Mouse (Mus musculus): Measurements from ENCODE around the gene Prn.

Prn gene

DNA sequence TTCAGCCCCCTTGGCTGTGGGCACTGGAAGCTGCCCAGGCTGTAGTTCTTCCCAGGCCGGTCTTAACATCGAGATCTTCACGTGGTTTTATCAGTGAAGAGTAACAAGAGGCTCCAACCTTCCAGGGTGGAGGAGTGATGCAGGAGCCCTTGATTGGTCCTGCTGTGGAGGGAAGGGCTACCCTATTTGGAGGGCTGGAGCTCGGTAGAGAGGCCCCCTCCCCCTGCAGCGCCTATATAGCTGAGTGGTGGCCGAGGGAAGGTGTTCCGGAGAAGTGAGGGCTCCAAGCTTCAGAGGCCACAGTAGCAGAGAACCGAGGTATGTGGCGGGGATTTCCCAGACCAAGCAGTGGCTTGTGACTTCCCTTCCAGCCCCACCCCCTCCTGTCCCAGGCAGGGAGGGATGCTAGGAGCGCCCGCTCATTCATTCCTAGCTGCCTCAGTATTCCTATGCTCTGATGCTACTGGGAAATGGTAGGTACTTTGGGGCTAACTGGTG, 40.9 kb downstream of the Prn start, which contains the start of gene Prnd:
Prnd (plus strand) TSS at position 264 of the 498 bp plus-strand sequence.
- DNase-seq = peak; percentile 1

DNA sequence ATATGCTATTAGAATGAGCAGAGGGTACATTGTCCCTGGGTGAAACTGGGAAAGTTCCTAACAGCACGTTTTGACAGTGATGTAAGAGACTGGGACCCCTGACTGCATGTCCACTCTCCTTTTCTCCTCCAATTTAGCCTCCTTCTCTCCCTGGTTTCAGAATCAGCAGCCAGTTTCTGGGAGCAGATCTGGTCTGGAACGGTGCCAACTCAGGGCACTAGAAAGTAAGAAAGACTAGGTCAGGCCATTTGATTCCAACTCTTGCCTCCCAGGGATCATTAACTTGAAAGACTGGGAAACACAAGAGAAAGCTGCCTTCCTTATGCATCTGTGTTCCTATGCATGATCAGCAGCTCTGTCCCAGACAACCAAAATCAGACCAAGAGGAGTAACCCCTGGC, 42.7 kb downstream of the Prn start:
- peak; percentile 17 for DNase-seq

DNA sequence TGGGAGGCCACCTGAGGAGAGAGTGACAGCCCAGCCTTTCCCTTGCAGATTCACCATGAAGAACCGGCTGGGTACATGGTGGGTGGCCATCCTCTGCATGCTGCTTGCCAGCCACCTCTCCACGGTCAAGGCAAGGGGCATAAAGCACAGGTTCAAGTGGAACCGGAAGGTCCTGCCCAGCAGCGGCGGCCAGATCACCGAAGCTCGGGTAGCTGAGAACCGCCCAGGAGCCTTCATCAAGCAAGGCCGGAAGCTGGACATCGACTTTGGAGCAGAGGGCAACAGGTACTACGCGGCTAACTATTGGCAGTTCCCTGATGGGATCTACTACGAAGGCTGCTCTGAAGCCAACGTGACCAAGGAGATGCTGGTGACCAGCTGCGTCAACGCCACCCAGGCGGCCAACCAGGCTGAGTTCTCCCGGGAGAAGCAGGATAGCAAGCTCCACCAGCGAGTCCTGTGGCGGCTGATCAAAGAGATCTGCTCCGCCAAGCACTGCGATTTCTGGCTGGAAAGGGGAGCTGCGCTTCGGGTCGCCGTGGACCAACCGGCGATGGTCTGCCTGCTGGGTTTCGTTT, 43.3 kb downstream of the Prn start:
- DNase-seq = peak; percentile 33

DNA sequence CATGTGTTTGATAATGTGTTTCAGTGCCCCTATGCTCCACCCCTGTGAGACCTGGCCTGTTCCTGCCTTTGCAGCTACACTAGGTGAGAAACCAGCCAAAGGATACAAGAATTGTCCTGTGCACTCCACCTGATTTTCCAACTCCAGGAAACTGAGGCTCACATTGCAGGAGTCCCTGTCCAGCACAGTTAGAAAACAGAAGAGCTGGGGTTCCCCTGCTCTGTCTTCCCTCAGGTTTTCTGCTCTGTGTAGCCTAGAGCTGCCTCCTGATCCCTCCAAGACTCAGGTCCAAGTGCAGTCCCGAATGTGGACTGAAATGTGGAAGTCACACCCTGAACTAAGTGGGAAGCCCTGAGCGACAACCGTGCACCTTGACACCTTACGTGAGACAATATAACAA, 44.0 kb downstream of the Prn start:
- DNase-seq = peak; percentile 2

DNA sequence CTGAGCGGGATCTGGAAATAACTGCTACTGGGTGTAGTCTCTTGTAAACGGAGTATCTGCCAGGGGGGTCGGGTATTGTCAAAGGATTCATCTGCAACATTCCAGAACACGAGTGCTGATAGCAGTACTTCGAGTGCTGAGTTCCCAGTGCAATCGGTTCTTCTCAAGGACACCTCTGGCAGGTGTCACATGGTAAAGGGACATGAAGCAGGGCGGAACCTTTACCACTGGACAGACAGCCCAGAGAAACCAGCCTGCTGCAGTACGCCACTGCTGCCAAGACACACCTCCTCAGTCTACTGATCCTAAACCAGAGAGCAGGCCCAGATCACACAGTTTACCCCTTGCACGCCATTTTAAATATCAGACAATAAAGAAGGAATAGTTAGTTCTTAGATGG, 45.1 kb downstream of the Prn start:
- DNase-seq = no peak

DNA sequence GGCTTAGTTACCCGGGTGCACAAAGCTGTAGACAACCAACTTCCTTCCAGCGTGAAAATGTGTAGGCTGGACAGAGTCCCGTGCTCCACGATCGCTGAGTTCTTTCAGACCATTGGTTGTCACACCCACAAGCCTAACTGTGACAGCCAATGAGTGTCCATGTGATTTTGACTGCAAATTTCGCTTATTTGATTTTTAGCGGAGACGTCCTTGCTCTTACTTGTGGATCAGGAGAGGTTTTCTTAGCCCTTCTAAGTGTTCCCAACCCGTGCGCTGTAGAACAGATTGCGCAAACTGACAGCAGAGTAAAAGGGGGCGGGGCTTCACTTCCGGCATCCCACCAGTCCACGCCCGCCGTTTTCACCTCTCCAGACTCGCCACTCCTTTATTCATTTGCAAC, 45.5 kb downstream of the Prn start:
- DNase-seq = peak; percentile 36

DNA sequence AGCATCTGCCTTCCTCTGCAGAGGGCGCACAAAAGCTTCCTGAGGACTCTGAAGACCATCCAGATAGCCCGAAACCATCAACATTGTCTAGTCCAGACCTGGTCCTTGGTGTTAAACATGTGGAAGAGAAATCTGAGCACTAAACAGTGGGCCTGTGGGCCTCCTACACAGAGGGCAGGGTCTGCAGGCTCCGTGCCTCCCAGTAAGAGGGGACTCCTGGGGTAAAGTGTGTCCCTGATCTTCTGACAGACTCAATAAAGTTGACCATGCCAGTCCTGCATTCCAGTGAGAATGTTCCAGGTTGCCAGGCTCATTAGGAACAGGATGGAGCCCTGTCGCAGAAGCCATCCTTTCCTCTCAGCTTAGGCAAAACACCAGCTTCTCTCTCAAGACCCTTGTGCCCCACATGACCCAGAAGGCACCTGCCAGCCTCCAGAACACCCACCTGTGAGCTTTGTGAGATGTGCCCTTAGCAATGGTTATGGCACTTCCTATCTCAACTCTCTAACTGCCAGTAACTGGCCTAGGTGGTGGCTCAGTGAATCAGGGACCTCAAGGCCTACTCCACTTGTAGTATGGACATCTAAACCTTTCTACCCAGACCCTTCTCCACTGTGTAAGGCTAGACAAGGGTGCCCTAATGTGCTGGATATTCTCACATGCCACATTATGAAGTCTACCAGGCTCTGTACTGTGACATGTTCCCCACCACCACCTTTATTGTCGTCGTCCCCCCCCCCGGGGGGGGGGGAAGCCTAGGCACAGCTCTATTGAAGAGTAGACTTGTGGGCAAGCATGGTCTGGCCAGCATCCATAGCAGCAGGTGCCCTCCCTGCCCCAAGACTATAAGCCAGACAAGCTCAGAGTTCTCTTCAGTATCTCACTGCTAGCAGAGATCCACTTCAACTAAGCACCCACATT, 46.8 kb downstream of the Prn start:
- DNase-seq = no peak

DNA sequence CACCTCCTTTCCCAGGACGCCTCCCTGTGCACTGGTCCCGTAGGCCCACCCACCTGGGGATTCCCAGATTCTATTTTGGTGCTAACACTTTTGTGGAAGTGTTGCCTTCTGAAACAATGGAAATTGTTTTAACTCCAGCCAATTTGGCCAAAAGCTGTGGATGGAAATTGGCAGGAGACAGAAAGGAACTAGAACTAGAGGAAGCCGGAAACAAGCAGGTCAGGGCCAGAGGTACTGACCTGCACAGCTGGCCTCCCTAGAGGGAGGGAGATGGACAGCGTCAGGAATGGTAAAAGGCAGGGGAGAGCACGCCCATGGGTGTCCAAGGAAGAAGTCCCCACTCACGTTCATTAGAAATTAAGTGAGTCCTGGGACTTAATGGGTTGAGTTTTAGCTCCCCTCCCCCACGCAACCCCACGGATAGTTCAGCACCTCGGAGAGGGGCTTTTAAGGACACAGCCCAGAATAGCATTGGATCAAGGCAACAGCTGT, 48.0 kb downstream of the Prn start:
- DNase-seq = no peak

DNA sequence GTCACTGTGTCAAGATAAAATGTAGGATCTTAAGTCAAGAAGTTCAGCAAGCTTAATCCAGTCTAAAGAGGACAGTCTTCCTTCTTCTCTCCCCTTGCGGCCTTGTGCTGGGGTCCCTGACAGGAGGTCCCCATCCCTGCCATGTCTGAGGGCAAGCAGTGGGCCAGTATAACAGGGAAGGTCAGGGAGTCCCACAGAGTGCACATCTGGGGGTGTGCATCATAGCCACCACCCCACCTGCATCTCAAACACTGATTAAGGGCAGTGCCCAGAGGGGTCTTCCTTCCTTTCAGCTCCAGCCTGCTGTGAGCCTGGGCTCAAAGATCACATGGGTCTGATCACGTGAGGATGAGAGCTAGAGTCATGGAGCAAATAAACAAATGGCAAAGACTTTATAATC, 51.9 kb downstream of the Prn start:
- DNase-seq = no peak

DNA sequence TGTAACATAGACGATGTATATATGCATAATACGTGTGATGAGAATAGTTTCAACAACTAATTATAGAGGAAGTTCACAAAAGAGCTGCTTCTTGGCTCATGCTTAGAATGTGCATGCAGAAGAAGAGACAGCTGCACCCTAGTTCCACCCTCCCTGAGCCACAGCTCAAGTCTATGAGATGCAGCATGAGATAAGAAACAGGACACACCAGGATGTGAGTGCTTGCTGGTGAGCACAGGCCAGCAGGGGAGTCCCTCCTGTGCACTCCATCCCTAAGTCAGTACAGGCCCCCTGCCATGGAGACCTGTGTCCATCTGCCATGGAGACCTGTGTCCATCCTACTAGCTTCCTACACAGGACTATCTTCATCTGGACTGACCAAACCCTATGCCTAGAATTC, 60.8 kb downstream of the Prn start:
- DNase-seq = no peak

DNA sequence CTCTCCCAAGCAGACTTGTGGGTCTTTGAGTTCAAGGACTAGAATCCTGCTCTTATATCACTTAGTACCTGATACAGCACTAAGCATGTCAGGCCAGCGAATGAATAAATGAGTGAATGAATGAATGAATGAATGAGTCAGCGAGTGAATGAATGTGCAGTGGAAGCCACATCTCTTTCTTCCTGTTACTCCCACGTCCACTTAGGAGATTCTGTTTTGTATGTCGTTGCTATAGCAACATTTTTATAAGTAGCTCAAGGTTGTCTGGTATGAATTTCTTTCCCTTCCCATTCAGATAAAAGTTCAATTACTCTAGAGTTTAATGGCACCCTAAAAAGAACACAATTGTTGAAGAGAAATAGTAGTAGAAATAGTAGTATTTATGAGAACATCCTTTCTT, 61.3 kb downstream of the Prn start:
- DNase-seq = no peak

DNA sequence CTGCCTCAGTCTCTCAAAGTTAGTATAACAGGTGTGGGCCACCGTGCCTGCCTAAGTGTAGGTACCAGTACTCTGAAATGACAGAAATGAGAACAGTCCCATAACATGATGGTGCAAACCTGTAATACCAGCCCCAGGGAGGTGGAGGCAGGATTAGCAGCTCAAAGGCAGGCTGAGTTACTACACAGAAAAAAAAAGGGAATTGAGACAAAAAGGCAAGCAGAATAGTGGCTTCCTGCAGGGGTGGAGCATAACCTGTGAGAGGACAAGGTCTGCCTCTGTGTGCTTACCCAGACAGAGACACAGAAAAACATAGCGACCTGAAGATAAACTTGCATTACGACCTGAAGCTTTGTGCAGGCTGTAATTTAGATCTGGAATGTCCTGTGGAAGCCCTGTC, 66.9 kb downstream of the Prn start:
- DNase-seq = no peak

DNA sequence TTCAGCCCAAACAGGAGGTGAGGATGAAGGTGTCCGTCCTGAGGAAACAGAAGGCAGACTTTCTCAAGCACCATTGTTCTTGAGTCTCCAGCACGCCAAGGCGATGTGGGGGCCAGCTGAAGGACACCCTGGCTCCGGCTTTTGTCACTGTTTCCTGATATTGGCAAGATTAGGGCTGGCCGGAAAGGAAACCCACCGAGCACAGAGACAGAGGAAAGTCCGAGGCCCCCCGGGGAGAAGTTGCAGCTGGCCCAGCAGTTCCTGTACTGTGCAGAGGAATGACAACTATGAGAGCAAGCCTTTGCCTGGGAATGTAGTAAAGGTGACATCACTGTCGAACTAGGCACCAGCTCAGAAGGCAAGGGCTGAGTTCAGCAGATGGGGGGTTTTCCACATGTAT, 71.1 kb downstream of the Prn start:
- peak; percentile 27 for DNase-seq

DNA sequence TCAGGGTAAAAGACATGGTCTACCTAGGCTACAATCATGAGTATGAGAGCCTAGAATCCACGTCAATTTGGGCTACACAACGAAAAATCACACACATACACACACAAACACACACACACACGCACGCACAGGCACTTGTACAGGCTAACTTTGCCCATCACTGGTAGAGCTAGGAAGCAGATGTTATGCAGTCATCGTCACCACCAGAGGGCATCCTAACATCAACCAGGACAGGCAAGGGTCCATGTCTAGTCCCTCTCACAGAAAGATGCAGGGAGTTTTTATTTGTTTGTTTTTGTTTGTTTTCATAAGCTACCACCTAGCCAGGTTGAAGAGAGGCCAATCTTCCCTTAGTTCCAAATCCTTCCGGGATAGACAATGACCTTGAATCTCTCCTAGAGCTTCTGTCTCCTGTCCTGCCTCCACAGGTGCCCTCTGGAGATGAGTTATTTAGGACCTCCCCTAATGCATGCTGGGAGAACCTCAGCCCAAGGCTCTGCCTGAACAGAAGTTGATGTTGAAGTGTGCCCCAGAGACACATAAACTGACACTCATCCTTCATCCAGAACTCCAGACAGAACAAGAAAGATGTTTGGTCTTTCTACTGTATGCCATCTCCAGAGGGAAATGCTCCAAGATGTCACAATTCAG, 72.9 kb downstream of the Prn start:
- DNase-seq = peak; percentile 35

DNA sequence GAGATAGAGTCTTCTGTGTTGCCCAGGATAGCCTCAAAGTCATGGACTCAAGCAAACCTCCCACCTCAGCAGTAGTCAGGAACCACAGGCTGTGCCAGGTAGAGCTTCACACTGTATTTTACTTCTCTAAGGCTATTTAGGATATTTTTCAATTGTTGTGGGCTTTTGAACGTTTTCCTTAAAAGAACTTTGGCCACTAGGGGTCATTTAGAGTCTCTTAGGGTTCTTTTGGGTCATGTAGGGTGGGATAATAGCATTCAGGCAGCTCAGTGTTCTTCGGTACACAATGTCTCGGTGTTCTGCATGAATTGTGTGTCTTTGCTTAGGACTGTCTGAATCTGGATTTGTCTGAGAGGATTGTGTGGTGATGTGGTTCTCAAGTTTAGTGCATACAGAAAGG, 78.2 kb downstream of the Prn start:
- DNase-seq = no peak

DNA sequence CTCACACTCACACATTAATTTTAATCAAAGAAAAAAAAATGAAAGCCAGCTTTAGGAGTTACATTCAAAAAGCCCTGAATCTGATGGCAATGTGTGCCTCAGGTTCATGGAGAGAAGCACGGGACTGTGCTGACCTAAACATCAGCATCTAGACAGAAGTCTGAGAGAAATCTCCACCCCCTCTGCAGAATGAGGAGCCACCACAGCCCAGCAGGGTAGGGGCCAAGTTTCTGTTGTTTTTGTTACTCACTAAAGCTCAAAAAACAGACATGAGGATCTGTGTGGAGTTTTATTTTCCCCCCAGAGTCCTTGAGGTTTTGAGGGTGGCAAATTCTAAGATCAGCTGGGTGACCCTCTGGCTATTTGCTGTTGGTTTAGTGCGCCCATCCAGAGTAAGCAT, 78.8 kb downstream of the Prn start:
- DNase-seq = no peak

DNA sequence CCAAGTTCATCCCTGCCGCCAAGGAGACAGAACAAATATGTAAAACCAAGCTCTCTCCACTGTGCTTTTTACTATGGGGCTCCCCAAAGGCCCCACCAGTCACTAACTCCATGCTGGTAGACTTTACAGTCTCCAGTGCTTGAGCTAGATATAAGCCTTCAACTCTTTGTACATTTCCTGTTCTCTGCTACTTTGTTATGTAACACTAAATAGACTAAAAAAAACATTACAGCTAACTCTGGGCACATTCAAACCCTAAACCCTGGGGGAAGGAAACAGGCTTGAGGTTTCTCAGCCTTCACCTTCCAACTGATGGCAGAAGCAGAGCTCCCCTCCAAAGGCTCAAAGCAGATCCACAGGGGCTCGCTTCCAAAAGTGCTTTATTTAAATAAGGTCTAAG, 82.7 kb downstream of the Prn start:
- DNase-seq = no peak

DNA sequence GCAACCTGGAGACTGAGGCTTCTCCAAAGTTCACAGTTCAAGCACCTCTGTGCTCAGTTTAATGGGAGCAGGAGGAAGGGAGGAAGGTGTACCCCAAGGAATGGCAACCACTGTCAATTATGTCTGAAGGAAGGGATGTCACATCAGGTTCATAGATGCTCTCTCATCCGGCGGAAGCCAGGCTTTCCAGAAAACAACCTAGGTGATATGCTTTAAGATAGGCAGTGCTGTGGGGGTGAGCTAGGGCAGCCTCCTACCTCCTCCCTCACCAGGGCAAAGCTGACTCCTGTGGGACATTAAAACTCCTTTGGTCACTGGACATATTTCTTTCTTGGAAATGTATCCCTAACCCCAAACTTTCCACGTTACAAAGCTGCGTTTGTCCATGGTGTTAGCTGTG, 83.4 kb downstream of the Prn start:
- no peak for DNase-seq

DNA sequence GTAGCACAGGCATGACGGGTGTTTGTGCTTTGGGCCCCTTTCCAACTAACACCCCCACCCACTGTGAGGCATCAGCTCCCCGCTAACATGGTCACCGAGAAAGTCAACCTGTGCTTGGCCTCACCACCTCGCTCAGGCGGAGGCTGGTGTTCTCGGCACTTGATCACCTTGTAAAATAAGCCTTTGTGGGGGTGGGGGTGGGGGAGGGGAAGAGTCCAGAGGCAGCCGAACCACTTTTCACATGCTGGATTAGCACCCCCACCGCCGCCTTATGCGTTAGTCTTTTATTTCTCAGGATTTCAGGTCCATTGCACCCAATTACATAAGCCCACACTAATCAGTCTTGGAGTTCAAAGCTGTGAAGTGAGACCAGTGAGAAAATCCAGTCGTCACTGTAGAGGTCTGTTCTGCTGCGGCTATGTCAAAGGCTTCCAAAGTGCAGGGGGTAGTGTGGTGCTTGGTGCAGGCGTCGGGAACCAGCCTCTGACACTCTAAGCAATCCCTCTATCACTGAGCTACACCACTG, 83.9 kb downstream of the Prn start:
- no peak for DNase-seq

DNA sequence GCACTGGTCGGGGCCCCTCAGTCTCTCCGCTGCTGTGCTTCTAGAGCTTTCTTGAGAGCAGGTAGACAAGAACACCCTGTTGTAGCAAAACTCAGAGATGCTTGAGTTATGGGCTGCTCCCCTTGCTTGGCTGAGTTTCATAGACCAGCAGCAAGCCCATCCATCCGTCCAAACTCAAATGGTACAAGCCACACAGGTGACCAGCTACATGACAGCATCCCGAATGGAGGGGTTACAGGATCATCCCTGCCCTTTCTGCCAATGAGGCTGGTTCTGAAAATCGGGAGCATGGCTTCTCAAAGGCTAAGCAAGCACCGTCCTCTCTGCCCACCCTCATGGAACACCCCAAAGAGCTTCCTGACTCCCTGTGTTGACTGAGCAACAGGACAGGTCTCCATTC, 85.2 kb downstream of the Prn start:
- DNase-seq = no peak

DNA sequence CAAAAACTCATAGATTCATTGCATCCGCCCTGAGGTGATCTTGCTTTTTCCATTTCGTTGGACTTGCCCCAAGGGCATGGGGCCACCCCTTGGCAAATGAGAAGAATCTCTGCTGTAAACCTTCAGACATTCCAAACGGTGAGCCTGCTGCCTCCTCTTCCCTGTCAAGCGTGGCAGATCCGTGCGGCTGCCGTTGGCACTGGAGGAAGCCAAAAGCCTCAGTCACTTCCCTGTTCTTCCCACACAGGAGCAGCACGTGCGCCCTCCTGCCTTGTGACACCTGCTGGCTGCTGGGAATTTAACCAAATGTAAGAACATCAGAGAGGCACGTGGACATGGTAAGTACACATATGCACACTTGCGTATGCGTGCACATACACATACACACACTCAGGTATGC, 86.0 kb downstream of the Prn start:
- no peak for DNase-seq

DNA sequence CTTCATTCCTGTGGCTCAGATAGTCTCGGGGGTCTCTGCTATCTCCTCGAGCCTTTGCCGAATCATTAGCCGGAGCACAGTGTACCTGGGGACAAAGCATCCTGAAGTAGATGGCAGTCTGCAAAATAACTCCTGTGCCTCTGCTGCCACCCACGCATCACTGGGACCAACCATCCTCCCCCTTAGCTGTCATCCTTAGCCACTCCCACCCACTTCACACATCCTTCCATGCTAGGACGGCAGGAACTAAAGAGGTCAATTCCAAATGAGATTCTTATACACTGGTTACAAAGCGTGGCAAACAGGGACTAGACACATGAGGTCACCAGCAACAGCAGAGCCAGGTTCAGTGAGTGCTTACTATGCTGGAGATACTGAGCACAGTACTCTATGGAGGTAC, 86.6 kb downstream of the Prn start:
- DNase-seq = no peak

DNA sequence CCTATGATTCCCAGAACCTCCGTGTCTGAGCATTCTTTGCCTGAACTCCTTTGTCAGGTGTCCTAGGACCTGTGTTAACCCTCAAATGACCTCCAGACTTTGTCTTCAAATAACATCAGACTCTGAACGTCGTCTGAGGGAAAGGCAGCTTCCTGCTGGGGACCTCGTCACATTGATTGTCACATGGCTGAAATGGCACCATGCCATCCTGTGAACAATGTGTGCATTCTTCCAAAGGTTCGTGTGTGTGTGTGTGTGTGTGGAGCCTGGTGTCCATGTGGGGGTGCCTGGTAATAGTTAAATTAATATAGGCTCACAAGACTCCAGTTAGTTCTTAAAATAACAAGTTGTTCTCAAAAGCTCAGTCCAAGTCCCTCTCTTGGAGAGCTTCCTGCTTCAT, 87.6 kb downstream of the Prn start:
- DNase-seq = no peak
